Mouse (Mus musculus) bone marrow, adult 2 months (tissue): Measurements from ENCODE around the gene Usp33. TPM values are rescaled to one million over a fixed set of nuclear protein-coding genes. Genes with fewer than 3 reads are reported as not detected.

Source experiments
- H3K27ac ChIP-seq: fragments of 200-500 bp; 2 replicates; pipeline ENCODE4 v1.5.1; 2012; ENCODE audit warnings: low read depth, mild to moderate bottlenecking, control low read depth, inconsistent platforms, low read length; ENCODE audit not compliant: control insufficient read depth, poor library complexity, insufficient read depth
- H3K4me1 ChIP-seq: fragments of 200-500 bp; 2 replicates; pipeline ENCODE4 v1.6.1; 2011; ENCODE audit warnings: low read length; ENCODE audit not compliant: control insufficient read depth, insufficient read depth
- H3K4me3 ChIP-seq: fragments of 200-500 bp; replicated peaks from 2 replicates; pipeline ENCODE3; 2011; ENCODE audit warnings: mild to moderate bottlenecking, low read depth, low read length, control low read depth; ENCODE audit not compliant: control insufficient read depth
- CTCF ChIP-seq: fragments of 200-500 bp; IDR thresholded peaks from 2 replicates; pipeline ENCODE4 v1.5.1; 2011; ENCODE audit warnings: low read length, control low read depth; ENCODE audit not compliant: control insufficient read depth, insufficient read depth
- POLR2A ChIP-seq: fragments of 200-500 bp; IDR thresholded peaks from 2 replicates; pipeline ENCODE4 v1.6.1; 2011; ENCODE audit warnings: low read depth, mild to moderate bottlenecking, control low read depth, low read length, borderline replicate concordance; ENCODE audit not compliant: control insufficient read depth
- WGBS: fragments of 180-500 bp; shearing (Covaris S2); methylation state at CpG from one replicate; pipeline ENCODE4 v1.1.7; 2018; 5-methylcytosine and 5-hydroxymethylcytosine counted together
- polyA plus RNA-seq: library from polyadenylated mRNA; stranded (reverse); fragments of >200 nt; gene quantifications from 2 replicates; pipeline ENCODE4 v1.2.4, GENCODE M21; 2011; ENCODE audit warnings: low replicate concordance; ENCODE audit not compliant: missing spikeins, insufficient read depth, insufficient read length

The Usp33 gene
- polyA plus RNA-seq, 1 experiment: 29.3 TPM

GRCm38 (mm10) chr3:152333641-152334040 is 12.6 kb upstream of the Usp33 start:
- Histone ChIP-seq H3K4me1 (no peaks in the 10 kb centered on the region), H3K4me3 (no peak overlapping the region), H3K27ac (no peak overlapping the region)
- WGBS: 63% methylated on average over 10 of the region's 10 CpGs
- TF ChIP-seq POLR2A: no peak
- TF ChIP-seq CTCF: no peak

DNA sequence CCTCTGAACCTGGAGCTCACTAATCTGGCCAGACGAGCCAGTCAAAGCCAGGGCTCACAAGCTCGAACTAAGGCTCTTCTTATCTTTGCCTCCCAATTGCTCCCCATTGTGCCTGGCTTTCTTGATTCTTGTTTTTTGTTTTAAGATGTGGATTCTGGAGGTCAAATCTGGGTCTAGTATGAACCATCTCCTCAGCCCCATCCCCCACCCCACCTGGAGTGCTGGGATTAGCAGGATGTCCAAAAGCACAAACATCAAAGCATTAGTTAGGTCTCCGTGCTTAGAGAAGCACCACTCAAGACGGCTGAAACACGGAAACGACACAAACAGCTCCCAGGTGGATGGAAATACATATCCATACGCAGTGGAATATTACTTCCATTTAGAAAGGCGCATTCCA is 10.2 kb upstream of the Usp33 start:
- WGBS: 86% methylated on average over 8 of the region's 8 CpGs
- no peak for TF ChIP-seq POLR2A
- no peak for TF ChIP-seq CTCF

DNA sequence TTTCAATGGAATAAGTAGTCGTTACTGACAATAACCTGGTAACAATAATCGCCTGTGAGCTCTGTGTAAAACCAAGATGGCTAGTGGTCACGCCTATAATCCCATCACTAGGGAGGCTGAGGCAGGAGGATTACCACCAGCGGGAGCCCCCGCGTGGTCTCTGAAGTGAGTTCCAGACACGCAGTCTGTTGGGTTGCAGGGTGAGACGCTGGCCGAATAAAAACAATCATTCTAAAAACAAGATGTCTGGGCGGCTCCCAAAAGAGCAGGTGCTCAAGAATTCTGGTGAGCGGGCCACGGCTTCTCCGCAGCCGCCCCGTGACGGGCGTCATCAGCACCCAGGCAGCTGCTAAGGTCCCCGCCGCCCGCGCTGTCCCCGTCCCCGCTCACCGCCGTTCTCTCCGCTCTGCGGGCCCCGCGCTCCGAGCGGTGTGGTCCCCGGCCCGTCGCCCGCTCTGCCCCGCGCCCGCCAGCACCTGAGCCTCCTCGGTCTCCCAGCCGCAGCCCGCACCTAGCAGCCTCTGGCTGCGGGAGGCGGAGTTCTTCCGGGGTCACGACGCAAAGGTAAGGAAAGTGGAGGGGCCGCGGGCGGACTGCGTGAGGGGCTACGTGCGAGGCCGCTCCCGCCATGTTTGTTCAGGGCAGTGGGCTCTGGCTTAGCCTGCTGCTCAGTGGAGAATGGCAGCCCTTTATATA is 6.3 kb upstream of the Usp33 start, which contains the start of gene Miga1:
Miga1 (minus strand) TSS at position 546 of the 696 bp plus-strand sequence.
- Histone ChIP-seq H3K4me1 (peaks cover 2% of the 10 kb centered on the region; the same call in 1 of the 2 replicates), H3K27ac (peak within 1 kb of the TSS; percentile 32; the same call in 1 of the 2 replicates)
- under 1% methylated on average over 54 of the region's 54 CpGs for WGBS

More for the DNA sequence above, 10.2 kb upstream of the Usp33 start:
- peaks cover 2% of the 10 kb centered on the region; the same call in 1 of the 2 replicates for H3K4me1 ChIP-seq
- no peak overlapping the region for H3K4me3 ChIP-seq
- H3K27ac ChIP-seq: no peak overlapping the region

DNA sequence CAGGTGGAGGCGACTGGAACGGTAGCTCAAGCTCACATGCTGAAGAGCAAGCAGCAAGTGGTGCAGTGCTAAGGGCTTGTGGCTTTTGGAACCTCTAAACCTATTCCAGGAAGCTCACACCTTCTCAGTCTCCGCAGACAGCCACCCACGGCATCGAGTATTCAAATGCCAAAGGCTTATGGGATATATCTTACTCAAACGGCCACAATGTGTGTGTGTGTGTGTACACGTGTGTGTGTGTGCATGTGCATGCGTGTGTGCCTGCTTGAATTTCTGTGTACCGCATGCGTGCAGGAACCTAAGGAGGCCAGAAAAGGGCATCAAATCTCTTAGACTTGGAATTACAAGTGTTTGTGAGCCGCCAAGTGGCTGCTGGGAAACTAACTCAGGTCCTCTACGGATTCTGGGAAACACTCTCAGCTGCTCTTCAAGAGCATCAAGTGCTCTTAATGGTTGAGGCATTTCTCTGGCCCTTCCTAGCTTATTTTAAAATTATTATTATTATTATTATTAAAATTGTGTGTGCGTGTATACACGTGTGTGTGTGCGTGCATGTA is 3.2 kb upstream of the Usp33 start:
- Histone ChIP-seq H3K4me1 (peaks cover 3% of the 10 kb centered on the region; the same call in 1 of the 2 replicates), H3K27ac (no peak overlapping the region), H3K4me3 (no peak overlapping the region)
- TF ChIP-seq CTCF: no peak
- no peak for TF ChIP-seq POLR2A
- WGBS: 90% methylated on average over 15 of the region's 15 CpGs

More for the DNA sequence above, 6.3 kb upstream of the Usp33 start, which contains the start of gene Miga1:
- H3K4me3 ChIP-seq: peak within 1 kb of the TSS; percentile 65
- peak; percentile 39; the same call in 1 of the 2 replicates for TF ChIP-seq POLR2A
- TF ChIP-seq CTCF: no peak

DNA sequence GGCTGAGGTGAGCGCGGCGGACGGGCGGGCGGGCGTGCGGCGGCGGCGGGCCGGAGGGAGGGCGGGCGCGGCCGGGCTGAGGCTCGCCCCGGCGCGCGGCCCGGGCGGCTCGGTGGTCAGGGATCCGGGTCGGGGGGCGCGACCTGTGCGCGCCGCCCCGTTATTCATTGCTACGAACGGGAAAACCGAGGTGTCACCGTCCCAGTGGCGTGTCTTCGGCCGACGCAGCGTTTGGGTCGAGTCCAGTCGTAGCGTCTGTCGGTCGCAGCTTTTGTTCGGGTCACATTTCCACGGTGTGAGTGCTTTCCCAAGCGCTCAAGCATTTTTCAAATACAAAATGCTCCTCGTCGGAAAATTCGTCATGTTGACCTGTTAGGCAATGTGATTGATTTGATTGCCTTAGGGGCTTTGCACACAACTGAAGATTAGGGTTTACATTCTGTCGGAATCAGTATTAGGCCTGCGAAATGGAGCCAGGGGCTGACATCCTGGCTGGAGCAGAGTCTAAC is 409 bp downstream of the Usp33 start:
- Histone ChIP-seq H3K4me3 (peak overlapping the region; percentile 96), H3K27ac (peak overlapping the region; percentile 84), H3K4me1 (peaks cover 3% of the 10 kb centered on the region)
- TF ChIP-seq POLR2A (no peak), CTCF (no peak)
- WGBS: under 1% methylated on average over 54 of the region's 54 CpGs

GRCm38 (mm10) chr3:152347227-152347626 is 949 bp downstream of the Usp33 start:
- Histone ChIP-seq H3K4me3 (peak overlapping the region; percentile 96), H3K27ac (no peak overlapping the region), H3K4me1 (peaks cover 3% of the 10 kb centered on the region)
- 47% methylated on average over 3 of the region's 3 CpGs for WGBS
- TF ChIP-seq CTCF (no peak), POLR2A (no peak)

- TF ChIP-seq CTCF (no peak), POLR2A (no peak)
- peaks cover 3% of the 10 kb centered on the region for H3K4me1 ChIP-seq
- H3K4me3 ChIP-seq: peak overlapping the region; percentile 10
- H3K27ac ChIP-seq: no peak overlapping the region
- 64% methylated on average over 10 of the region's 10 CpGs for WGBS
These were observed 1.9 kb downstream of the Usp33 start for GRCm38 (mm10) chr3:152348011-152348830.

DNA sequence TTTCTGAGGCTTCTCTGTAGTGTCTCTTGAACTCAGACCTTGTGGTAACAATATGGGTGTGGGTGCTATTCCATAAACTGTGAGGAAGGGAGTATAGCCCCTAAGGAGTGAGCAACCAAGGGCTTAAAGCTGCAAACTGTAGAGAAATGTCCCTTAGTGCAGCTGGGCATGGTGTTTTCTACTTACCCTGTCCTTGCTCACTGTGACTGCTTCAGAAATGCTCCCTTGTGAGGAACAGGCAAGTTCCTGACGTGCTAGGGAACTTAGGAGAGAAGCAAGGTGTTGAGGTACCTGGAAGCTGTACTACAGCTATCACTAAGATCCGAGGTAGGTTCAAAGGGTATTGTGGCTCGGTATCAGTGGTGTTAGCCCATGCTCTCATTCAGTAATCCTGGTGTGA is 4.2 kb downstream of the Usp33 start:
- Histone ChIP-seq H3K4me1 (peaks cover 3% of the 10 kb centered on the region), H3K4me3 (no peak overlapping the region), H3K27ac (no peak overlapping the region)
- TF ChIP-seq POLR2A (no peak), CTCF (no peak)
- WGBS: 82% methylated on average over 3 of the region's 3 CpGs

DNA sequence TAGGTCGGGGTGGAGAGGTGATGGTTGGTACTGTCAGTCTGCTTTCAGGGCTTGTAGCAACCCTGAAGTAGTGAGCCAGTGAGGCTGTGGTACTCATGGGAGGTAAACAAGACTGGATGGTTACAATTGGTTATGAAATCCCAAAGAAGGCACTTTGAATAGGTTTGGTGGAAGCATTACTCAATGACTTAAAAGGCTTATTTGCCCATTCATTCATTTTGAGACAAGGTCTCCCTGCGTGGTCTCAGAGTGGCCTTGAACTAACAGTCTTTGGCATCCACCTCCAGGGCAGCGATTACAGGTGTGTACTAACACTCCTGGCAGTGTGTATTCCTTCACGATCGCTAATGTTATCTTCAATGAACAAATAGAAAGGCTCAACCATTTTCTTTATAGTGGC is 4.7 kb downstream of the Usp33 start:
- Histone ChIP-seq H3K4me3 (no peak overlapping the region), H3K27ac (no peak overlapping the region), H3K4me1 (peaks cover 3% of the 10 kb centered on the region)
- TF ChIP-seq CTCF: no peak
- TF ChIP-seq POLR2A: no peak
- WGBS: 85% methylated on average over 5 of the region's 5 CpGs
